18 mouse cellular contexts compared by ENCODE assay signal in the genomic region with DNA sequence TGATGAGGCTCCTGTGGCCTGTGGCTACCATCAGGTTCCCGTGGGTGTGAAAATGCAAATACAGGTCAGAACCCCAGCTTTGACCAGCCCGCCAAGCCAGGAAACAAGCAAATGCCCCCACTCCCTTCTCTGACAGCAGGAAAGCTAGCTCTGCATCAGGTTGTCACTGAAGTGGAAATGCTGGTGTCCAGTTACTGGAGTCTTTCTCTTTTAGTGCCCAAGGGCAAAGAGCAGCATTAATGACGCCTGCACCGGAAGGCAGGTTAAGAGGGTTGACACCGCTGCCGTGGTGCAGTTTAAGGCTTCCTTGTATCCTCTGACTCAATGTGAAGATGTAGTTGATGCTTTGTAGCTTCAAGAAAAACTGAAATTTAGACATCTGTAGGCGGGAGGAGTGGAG.
DNase-seq lines count a peak whose midpoint lies in the region; ATAC-seq lines count a peak whose summit lies in the region.
"Had no signal": no experiment of that assay in that cellular context is flagged by ENCODE, and none has a peak within 500 bp of the region (broad histone marks: within the 10 kb centered on the region; RNA-seq: fewer than 3 reads in every experiment).

No protein-coding gene starts in this region.

- H3K4me2 ChIP-seq in kidney, embryonic 16.5 days (replicated peaks; ENCODE audit: low read depth, low read length): no peak overlapping the region
- H3K4me2 ChIP-seq: forebrain, embryonic 12.5 days; hindbrain, embryonic 14.5 days had no signal

- H3K27ac ChIP-seq in kidney, embryonic 16.5 days (ENCODE audit: low read length): peak overlapping the region; percentile 79; the same call in 1 of the 2 replicates
- H3K27ac ChIP-seq: forebrain, embryonic 12.5 days; hindbrain, embryonic 14.5 days had no signal

- H3K4me1 ChIP-seq in kidney, embryonic 16.5 days (ENCODE audit: insufficient read depth, low read length): peaks cover 12% of the 10 kb centered on the region

- no peaks in the 10 kb centered on the region for H3K27me3 ChIP-seq in kidney, embryonic 16.5 days (ENCODE audit: insufficient read depth, low read length)

- no peaks in the 10 kb centered on the region for H3K9me3 ChIP-seq in kidney, embryonic 16.5 days (ENCODE audit: low read length)
- H3K9me3 ChIP-seq: forebrain, embryonic 12.5 days had no signal

- WGBS in kidney, embryonic 16.5 days: 5% methylated on average over 7 of the region's 7 CpGs

- peak; percentile 75 for DNase-seq in embryo, embryonic 10.5 days (ENCODE audit: low spot score)
- peak; percentile 47 for DNase-seq in forelimb bud, embryonic 11.5 days (ENCODE audit: low read depth, low spot score)
- peak; percentile 66 for DNase-seq in mesoderm, embryonic 11.5 days (ENCODE audit: low read depth, low spot score)
- DNase-seq in cerebellum, adult 8-10 months: no peak
- DNase-seq in right cerebral cortex, adult 18-20 months: no peak
- DNase-seq: adrenal gland, postnatal 36 days; liver; lung, adult 18-20 months; lung, postnatal 36 days; midbrain, embryonic 14.5 days; right cerebral cortex, postnatal 25 days; thymus, postnatal 4 days had no signal

- H3K9ac ChIP-seq in kidney, embryonic 16.5 days (replicated peaks; ENCODE audit: low read length): no peak overlapping the region
- H3K9ac ChIP-seq: forebrain, embryonic 12.5 days; hindbrain, embryonic 14.5 days had no signal

- ATAC-seq in kidney, embryonic 16.5 days (ENCODE audit: low FRiP score, low TSS enrichment): peak; percentile 90
- ATAC-seq in megakaryocyte progenitor cell, adult 5-6 weeks (replicated peaks; ENCODE audit: poor library complexity): no peak
- ATAC-seq: activated CD4-positive, CD25-positive, alpha-beta regulatory T cell, adult 4 months; CD4-positive, CD25-positive, alpha-beta regulatory T cell, adult 4 months had no signal

- H3K4me3 ChIP-seq in kidney, embryonic 16.5 days (ENCODE audit: low read length): no peak overlapping the region
- H3K4me3 ChIP-seq: forebrain, embryonic 12.5 days had no signal

- H3K36me3 ChIP-seq in kidney, embryonic 16.5 days (ENCODE audit: insufficient read depth, low read length): no peaks in the 10 kb centered on the region
- H3K36me3 ChIP-seq: forebrain, embryonic 12.5 days had no signal

Comparison
In these comparisons a context has a peak if more than half of its experiments do, and no peak if none do; other contexts are left out.
1. DNase-seq: peak in embryo, embryonic 10.5 days (single experiment), forelimb bud, embryonic 11.5 days (single experiment) and mesoderm, embryonic 11.5 days (single experiment); none in cerebellum, adult 8-10 months (single experiment) and right cerebral cortex, adult 18-20 months (single experiment).